Mouse (Mus musculus): ENCODE data around the gene Otud1.
A peak's percentile ranks its signal among the peaks of the same experiment; 100 is the strongest.

Otud1 gene

DNA sequence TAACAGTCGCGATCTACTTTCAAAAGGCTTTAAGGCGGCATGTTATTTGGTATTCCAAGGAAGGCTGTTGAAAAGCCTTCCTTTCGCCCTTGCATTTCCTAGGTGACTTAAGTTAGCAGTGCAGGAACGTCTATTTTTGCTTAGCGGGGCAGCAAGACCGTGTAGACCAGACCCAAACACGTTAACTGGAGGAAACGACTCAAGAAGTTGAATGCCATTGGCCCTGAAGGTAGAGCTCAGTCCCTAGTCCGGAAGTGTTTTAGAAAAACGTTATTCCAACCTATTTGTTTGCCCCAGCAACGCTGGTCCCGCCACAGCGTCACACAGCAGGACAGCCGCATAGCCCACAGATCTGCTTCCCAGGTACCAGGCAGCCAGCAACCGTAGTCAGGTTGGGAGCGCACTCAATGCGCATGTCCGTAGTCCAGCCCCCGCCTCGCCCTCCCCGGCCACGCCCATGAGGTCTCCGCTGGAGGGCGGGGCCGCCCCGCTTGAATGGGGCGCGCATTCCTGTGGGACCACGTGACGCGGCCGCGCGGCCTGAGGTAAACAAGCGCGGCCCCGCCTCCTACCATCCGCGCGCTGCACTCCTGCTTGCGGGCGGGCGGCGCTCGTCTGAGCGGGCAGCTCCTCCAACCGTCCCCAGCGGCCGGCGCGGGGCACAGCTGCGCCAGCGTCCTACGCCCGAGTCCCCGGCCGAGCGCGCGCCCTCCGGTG is at the start of gene Otud1:
TSS of gene Otud1 (plus strand) at position 595 of the 717 bp plus-strand sequence.
- DNase-seq (ENCODE audit: low read depth, low spot score), result peak; percentile 96

DNA sequence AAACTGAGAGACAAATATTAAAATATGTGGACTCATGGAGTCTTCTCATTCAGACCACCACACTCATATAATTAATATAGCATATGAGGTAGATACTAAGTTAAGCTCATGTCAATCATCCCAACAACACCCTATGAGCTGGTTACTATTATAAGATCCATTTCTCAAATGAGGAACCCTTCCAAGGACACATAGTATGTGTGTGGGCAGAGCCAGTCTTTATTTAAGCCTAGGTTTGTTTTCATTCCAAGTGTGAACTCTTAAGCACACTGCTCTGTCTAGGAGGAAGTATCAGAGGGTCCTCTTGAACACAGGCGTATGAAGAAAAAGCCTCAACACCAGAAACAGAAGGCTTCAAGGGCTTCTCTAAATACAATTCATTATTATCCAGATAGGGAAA is 49.7 kb upstream of the Otud1 start:
- DNase-seq (ENCODE audit: low read depth, low spot score), result no peak

DNA sequence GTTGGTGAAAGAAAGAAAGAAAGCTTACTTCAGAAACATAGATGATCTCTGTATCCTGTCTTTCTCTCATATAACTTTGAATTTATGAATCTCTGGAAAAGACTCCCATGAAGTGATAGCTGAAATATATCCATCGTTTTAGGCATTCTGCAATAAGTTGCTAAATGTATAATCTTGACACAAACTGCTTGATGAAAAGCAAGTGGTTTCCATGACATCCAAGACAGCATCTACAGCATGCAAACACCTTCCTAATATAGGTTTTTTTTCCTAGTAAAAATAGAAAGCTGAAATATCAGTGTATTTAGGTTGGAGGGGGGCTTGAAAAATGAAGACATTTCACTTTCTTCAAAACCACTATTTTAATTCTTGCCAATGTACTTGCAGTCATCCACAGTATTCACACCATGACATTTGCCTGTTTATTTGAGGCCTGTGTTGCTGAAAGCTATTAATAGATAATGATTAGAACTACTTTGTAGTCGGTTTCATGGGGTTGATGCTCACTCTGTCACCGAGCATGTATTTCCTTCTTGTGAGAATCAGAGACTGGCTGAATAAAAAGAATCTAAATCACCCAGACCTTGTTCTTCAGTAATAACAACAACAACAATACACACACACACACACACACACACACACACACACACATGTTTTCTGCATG is 49.0 kb upstream of the Otud1 start:
- DNase-seq (ENCODE audit: low read depth, low spot score), result no peak

DNA sequence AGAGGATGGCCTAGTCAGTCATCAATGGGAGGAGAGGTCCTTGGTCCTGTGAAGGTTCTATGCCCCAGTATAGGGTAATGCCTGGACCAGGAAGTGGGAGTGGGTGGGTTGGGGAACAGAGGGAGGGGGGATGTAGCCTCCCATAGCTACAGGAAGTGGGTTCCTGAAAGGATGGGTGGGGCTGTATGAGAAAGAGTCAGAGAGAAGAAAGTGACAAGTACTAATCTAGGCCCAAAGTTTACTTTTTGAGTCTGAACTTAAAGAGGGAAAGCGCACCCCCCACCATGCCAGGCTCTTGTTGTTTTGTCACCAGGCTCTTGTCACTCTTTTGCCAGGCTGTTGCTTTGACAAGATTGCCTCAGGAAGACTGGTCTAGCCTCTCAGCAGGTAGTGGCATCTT is 35.5 kb upstream of the Otud1 start:
- DNase-seq (ENCODE audit: low read depth, low spot score), result no peak

DNA sequence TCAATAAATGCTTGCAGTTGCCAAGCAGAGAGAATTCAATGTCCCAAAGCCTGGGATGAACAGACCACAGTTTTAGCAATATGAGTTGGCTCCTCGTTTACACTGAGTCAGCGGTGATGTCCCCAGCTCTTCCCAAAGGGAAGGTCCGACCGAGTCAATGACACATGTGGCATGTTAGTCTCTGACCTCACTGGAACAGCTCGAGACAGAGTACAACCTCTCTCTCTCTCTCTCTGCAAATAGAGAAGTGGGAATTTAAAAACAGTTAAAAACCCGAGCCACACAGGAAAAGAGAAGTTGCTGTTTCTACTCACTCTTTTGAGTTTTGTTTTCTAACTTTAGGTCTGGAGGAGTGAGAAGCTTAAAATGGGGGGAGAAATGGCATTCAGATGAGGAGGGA is 30.5 kb upstream of the Otud1 start:
- no peak for DNase-seq (ENCODE audit: low read depth, low spot score)

DNA sequence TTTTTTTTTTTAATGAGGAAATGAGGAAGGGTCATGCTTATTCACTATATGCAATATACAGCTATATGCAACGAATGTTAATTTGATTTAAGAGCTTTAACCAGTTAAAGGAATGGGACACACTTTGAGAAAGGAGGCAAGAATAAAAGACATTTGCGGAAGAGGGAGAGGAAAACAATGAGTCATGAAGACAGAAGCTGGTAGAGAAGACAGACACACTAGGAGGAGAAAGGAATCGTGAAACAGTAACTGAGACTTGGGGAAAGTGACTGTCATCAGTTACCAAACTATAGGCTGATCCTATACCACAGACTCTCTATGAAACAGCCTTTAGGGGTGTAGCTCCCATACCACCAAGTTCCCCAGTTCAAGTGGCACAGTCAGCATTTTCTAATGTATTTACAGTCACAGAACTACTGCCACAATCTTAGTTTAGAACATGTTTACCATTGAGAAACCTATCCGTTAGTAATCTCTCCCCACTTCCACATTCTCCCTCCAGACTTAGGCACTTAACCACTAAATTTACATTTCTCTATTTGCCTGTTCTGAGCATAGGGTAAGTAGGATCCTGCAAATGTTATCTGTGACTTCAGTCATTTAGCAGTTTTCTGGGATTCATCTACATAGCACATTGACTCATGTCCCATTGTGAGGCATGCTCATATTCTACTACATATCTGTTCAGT is 29.5 kb upstream of the Otud1 start:
- DNase-seq (ENCODE audit: low read depth, low spot score), result no peak

DNA sequence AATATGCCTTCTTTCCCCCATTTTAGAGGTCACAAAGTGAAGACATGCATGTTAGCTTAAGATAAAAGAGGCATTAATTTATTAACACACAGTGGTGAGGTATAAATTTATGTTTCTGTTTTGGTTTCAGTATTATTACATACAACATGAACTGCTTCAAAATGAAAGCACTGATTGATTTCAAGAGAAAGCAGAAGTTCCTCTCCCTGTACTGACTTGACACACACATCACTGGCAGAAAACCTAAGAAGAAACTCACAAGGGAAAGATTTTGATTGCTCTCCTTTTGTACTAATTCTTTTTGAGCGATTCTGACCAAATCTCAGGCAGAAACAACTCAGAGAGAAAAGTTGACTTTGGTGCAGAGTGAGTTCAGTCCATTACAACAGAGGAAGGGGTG is 27.0 kb upstream of the Otud1 start:
- DNase-seq (ENCODE audit: low read depth, low spot score), result no peak

DNA sequence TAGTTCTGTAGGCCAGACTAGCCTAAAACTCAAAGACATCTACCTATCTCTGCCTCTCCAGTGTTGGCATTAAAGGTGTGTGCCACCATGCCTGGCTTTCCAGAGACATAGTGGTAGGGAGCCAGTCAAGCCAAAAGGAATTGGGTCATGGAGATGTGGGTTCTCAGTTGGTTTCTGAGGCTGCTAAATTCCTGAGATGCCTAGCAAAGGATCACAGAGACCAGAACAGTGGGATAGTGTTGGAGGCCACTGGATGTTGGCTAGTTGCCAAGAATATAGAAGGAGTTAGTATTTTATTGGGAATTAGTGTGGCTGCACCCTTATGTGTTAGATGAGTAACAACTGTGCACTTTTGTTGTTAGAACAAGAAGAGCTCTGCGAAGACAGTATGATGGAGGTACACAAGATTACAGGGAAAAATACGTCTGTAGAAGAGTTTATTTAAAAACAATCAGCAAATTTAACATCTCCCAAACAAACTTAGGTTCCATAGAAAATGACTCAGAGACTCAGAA is 24.1 kb upstream of the Otud1 start:
- DNase-seq (ENCODE audit: low read depth, low spot score), result no peak

DNA sequence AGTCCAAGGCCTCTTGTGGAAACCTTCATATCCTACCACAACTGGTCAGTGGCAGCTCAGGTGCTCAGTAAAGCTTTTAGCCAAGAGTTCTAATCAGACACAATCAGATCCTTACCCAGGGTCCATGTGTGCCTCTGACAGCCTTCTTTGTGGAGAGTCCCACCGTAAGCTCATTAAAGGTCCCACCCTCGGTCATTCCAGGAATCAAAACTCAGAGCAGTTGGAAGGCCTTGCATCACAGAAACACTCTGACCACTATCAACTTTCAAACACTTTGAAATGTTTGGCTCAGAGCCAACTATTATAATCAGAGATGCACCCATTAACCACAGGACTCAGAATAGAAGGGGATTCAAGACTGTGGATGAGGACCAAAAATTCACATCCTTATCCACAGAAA is 12.4 kb upstream of the Otud1 start:
- DNase-seq (ENCODE audit: low read depth, low spot score), result no peak

DNA sequence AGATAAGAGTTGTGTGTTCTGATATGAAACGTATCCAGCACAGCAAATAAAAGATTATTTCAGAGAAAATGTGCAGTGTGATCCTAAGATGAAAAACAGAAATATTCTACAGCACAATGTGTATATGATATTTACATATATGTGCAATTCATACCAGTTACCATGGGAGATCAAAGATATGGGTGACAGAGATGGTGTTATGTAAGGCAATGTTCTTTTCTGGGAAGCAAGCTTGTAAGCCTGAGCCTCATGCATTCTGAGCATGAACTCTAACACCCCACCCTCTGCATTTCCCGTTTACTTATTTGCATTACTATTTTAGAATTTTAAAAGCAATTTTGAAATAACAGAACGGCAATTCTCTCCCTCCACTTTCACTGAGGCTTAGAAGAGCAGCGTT is 11.4 kb upstream of the Otud1 start:
- no peak for DNase-seq (ENCODE audit: low read depth, low spot score)

DNA sequence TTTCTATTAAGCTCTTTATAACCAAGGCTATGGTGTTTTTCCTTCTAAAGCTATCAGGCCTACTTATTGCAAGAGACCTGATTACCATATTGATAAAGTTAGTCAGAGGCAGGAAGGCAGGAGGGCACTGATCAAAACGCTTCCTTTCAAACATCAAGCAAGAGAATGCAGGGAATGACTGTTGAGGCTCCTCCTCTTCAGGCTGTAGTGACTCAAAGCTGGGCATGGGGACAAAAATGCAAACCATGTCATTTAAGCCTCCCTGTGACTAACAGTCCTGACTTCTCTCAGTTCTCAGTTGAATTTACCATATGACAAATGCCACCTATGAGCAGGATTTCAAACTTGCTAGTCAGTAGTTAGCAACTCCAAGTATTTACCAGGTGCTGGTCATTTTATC is 10.6 kb upstream of the Otud1 start:
- no peak for DNase-seq (ENCODE audit: low read depth, low spot score)

DNA sequence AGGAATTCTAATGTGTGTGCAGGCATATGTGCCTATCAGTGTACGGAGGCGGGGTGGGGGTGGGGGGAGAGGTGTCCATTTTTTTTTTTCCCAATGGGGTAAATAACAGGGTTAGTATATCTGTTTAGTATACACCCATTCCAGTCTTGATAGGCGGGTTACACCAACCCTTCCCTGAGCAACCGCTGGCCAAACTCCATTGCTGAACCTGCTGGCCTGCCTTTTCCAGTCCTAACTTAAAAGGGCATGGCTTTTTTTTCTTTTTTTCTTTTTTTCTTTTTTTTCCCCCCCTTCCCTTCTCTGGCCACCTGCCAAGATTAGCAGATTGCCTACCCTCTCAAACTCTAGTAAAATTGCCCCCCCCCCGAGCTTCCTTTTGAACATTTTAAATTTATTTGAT is 1.1 kb upstream of the Otud1 start:
- DNase-seq (ENCODE audit: low read depth, low spot score), result no peak

DNA sequence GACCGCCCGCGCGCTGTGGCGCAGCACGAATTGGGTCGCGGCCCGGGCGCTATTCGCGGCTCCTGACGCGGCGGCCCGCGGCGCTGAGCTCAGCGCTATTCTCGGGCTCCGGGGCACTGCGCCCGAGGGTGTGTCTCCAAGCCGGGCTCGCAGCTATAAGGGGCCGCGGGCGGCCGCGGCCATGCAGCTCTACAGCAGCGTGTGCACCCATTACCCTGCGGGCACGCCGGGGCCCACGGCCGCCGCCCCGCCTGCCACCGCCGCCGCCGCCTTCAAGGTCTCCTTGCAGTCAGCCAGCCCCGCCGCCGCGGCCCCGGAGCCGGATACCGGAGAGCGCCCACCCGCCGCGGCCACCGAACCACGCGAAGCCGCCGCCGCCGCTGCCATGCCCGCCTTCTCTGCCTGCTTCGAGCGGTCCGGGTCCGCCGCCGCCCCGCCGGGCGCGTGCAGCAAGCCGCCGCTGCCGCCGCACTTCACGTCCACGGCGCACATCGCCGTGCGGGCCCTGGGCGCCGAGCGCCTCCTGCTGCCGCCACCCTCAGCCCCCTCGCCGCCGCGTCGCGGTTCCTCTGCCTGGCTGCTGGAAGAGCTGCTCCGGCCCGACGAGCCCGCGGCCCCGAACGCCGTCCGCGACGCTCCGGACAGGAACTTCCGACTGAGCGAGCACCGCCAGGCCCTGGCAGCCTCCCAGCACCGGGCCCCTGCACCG is 483 bp downstream of the Otud1 start:
- peak; percentile 23 for DNase-seq (ENCODE audit: low read depth, low spot score)

DNA sequence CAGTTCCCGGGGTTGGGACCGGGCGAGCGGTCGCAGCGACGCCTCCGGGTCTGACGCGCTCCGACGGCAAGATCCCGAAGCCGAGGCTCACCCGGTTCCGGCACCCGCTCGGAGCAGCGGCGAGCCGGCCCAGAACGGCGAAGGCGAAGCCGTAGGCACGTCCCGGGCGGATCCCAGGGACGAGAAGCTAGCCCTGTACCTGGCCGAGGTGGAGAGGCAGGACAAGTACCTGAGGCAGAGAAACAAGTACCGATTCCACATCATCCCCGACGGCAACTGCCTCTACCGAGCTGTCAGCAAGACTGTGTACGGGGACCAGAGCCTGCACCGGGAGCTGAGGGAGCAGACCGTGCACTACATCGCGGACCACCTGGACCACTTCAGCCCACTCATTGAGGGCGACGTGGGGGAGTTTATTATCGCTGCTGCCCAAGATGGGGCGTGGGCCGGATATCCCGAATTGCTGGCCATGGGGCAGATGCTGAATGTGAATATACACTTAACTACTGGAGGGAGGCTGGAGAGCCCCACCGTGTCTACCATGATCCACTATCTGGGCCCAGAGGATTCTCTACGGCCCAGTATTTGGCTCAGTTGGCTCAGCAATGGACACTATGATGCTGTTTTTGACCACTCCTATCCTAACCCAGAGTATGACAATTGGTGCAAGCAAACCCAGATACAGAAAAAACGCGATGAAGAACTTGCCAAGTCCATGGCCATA is 1.3 kb downstream of the Otud1 start:
- peak; percentile 25 for DNase-seq (ENCODE audit: low read depth, low spot score)

DNA sequence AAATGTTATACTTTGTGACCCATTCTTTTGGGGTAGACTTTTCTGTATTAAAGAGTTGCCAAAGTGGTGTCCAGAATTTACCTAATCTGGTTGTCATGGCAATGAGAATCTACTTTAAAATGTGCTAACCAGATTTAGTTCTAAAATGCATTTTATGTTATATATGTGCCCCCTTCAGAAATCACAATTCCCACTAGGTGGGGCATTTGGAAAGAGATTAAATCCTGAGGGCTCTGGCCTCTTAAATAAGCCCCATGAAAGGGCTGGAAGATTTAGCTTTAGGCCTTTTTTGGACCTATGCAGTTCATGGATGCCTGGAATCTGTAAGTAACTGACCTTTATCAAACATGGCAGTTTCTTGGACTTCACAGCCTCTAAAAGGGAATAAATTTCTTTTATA is 3.3 kb downstream of the Otud1 start:
- DNase-seq (ENCODE audit: low read depth, low spot score), result no peak

DNA sequence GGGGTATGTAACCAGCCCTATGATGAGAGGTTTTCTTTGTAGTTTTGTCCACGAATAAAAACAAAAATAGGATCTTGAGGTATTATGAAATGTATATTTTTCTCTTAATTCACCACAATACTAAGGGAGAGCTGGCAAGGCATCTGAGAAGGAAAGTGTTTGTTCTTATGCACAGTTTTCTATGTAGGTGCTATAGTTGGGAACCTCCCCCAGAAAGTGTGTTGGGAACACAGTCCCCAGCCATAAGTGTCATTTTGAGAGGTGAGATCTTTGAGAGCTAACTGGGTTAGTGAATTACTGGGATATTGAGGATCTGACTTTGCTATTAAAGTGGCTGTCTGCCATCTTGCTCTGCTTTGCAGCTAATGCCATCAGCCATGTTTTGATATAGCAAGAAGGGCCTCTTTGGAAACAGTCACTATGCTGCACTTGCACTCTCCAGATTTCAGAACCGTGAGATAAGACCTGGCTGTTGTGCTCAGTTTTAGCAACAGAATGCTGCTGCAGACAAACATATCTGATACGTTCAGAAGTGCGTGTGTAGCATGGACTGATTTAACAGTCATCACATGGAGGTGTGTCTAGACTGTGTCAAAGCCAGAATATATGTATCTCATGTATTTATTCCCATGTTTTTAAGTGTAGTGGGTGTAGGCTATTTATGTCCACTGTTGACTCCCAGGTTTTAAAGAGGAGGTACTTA is 5.7 kb downstream of the Otud1 start:
- DNase-seq (ENCODE audit: low read depth, low spot score), result no peak

DNA sequence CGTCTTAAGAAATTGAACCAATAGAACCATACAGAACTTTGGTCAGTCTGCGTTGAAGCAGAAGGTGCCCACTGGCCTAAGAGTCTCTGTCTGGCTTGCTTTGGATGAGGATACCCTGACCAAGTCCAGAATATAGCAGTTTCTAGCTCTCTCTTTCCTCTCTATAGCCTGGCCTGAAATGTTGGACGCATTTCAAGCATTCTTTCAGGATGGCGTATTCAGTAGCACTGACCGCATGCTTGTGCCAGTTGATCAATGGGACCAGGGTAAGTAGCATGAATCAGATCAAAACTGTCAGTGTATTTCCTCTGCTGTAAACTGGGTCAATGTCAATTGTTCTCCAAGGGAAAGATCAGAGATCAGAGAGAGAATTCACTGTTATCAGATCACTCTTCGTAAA is 6.6 kb downstream of the Otud1 start:
- DNase-seq (ENCODE audit: low read depth, low spot score), result no peak

DNA sequence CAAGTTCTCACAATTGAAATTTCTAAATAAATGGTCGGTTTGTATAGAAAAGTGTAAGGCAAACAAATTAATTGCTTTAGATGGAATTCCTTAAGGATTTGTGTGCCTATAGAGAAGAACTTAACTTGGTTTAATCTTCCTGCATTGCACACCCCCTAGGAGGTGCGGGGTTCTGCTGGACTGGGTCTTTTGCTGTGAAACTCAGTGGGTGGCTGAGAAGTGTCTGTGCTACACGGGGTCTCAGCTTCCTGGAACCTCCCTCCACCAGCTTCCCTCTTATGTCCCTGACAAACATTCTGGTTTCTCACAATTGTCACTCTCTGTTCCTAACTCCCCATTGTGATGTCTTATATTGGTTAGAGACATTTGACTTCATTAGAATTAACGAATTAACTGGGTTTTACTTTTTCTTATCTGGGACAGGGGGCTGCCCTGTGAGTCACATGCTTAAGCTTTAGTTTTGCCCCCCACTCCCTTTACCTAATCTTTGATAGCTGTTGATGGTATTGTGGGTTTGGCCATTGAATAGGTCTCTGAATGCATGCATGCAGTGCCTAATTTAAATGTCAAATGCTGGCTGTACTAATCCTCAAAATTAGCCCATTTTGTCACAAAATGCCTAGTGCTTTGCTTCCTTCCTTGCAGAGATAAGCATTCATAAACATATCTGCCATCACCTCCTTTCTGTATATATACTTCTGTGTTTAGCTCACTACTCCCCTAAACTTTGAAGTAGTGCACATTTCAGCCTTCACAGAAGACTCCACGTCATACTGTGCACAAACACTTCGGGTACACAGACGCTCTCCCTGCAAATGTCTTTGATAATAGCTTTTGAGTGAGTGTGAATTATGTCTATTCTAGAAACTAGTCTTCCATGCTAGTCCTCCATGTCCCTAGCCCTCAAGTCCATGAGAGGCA is 7.3 kb downstream of the Otud1 start:
- no peak for DNase-seq (ENCODE audit: low read depth, low spot score)

DNA sequence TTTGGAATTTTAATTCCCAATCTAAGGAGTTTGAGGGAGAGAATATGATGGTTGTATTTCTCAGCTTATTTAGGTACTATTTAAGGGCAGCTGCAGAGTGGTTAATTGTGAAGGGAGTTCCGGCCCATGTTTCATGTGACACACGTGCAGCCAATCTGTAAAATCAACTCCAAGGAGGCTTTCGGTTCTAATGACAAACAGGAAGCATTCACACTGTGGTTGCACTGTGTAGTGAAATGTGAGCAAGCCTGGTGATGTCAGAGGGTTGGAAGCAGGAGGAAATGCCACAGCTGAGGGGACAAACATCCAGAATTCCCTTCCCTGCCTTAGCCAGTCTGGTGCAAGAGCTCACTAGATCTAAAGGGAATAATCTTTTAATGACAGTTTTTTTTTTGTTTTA is 8.3 kb downstream of the Otud1 start:
- DNase-seq (ENCODE audit: low read depth, low spot score), result no peak
